Mouse (Mus musculus) CD8-positive naive resting alpha-beta T cell, adult 2 months (primary cell): ENCODE results near the gene Rhbdl3.

Source experiments
- DNase-seq, 2 experiments: peaks; one replicate each; pipeline ENCODE4 v3.0.0; 2022; ENCODE audit warnings: low read depth in 2 of 2, low spot score in 2 of 2

The Rhbdl3 gene

GRCm38 (mm10) chr11:80300551-80301315, at the start of gene Rhbdl3:
Gene Rhbdl3, plus strand, starts transcription at chr11:80300912.
- peak in 1 of 2 experiments; percentile 13 for DNase-seq

GRCm38 (mm10) chr11:80264137-80264536, 36.6 kb upstream of the Rhbdl3 start:
- DNase-seq = no peak

GRCm38 (mm10) chr11:80271096-80271495, 29.6 kb upstream of the Rhbdl3 start:
- no peak for DNase-seq

- no peak for DNase-seq
Observed at GRCm38 (mm10) chr11:80275011-80275410, 25.7 kb upstream of the Rhbdl3 start.

- no peak for DNase-seq
Observed at GRCm38 (mm10) chr11:80278054-80278453, 22.7 kb upstream of the Rhbdl3 start.

GRCm38 (mm10) chr11:80283786-80284185, 16.9 kb upstream of the Rhbdl3 start:
- no peak for DNase-seq

- no peak for DNase-seq
Observed at GRCm38 (mm10) chr11:80284641-80285040, 16.1 kb upstream of the Rhbdl3 start.

- DNase-seq = peak; percentile 53 to 69
Observed at GRCm38 (mm10) chr11:80287150-80287549, 13.6 kb upstream of the Rhbdl3 start.

GRCm38 (mm10) chr11:80289701-80290445, 10.8 kb upstream of the Rhbdl3 start:
- no peak for DNase-seq

GRCm38 (mm10) chr11:80291004-80291403, 9.7 kb upstream of the Rhbdl3 start:
- no peak for DNase-seq

- DNase-seq = no peak
Observed at GRCm38 (mm10) chr11:80292463-80292862, 8.2 kb upstream of the Rhbdl3 start.

GRCm38 (mm10) chr11:80295066-80295465, 5.6 kb upstream of the Rhbdl3 start:
- no peak for DNase-seq

- DNase-seq = no peak
Observed at GRCm38 (mm10) chr11:80295785-80296184, 4.9 kb upstream of the Rhbdl3 start.

- DNase-seq = no peak
Observed at GRCm38 (mm10) chr11:80299513-80300235, 1.0 kb upstream of the Rhbdl3 start.

GRCm38 (mm10) chr11:80301316-80302045, 769 bp downstream of the Rhbdl3 start:
- peak; percentile 4 to 12 for DNase-seq

GRCm38 (mm10) chr11:80302046-80302390, 1.3 kb downstream of the Rhbdl3 start:
- DNase-seq = peak in 1 of 2 experiments; percentile 12

GRCm38 (mm10) chr11:80302536-80302935, 1.8 kb downstream of the Rhbdl3 start:
- DNase-seq = peak; percentile 41 to 71

- peak in 1 of 2 experiments; percentile 9 for DNase-seq
Observed at GRCm38 (mm10) chr11:80303746-80304145, 3.0 kb downstream of the Rhbdl3 start.

- DNase-seq = no peak
Observed at GRCm38 (mm10) chr11:80304846-80305245, 4.1 kb downstream of the Rhbdl3 start.

GRCm38 (mm10) chr11:80308537-80308936, 7.8 kb downstream of the Rhbdl3 start:
- DNase-seq = no peak

GRCm38 (mm10) chr11:80311271-80311670, 10.6 kb downstream of the Rhbdl3 start:
- DNase-seq = no peak
